In genomic region chr5:36489225-36489624, GRCm38 (mm10) we compare ENCODE assay signal across 10 mouse cellular contexts. TPM values are rescaled to one million over a fixed set of nuclear protein-coding genes. Genes with fewer than 3 reads are reported as not detected.
DNase-seq lines count a peak whose midpoint lies in the region; ATAC-seq lines count a peak whose summit lies in the region.
"Had no signal": no experiment of that assay in that cellular context is flagged by ENCODE, and none has a peak within 500 bp of the region (broad histone marks: within the 10 kb centered on the region; RNA-seq: fewer than 3 reads in every experiment).

No protein-coding gene starts in this region.

- no peak overlapping the region for H3K4me2 ChIP-seq in midbrain, embryonic 14.5 days (ENCODE audit: low read length)
- H3K4me2 ChIP-seq in midbrain, embryonic 16.5 days (ENCODE audit: low read length): no peak overlapping the region
- H3K4me2 ChIP-seq in embryonic facial prominence, embryonic 14.5 days (ENCODE audit: low read depth, low read length): no peak overlapping the region

- peaks cover 6% of the 10 kb centered on the region for H3K4me1 ChIP-seq in midbrain, embryonic 14.5 days (ENCODE audit: control insufficient read depth, insufficient read depth, low read length)
- H3K4me1 ChIP-seq in midbrain, embryonic 16.5 days (ENCODE audit: control insufficient read depth, insufficient read depth, low read length): peaks cover 7% of the 10 kb centered on the region
- H3K4me1 ChIP-seq in embryonic facial prominence, embryonic 14.5 days (ENCODE audit: control insufficient read depth, insufficient read depth, low read length): peaks cover 5% of the 10 kb centered on the region

- no peak overlapping the region for H3K4me3 ChIP-seq in midbrain, embryonic 14.5 days (replicated peaks; ENCODE audit: low read depth, low read length)
- H3K4me3 ChIP-seq in midbrain, embryonic 16.5 days (ENCODE audit: low read depth, low read length): no peak overlapping the region
- H3K4me3 ChIP-seq in embryonic facial prominence, embryonic 14.5 days (ENCODE audit: low read depth, low read length): no peak overlapping the region
- H3K4me3 ChIP-seq: erythroblast, embryonic 14.5 days had no signal

- H3K36me3 ChIP-seq in midbrain, embryonic 14.5 days (ENCODE audit: control insufficient read depth, insufficient read depth, low read length): peaks cover 34% of the 10 kb centered on the region
- peaks cover 20% of the 10 kb centered on the region for H3K36me3 ChIP-seq in midbrain, embryonic 16.5 days (ENCODE audit: control insufficient read depth, insufficient read depth, low read length)
- H3K36me3 ChIP-seq in embryonic facial prominence, embryonic 14.5 days (ENCODE audit: control insufficient read depth, insufficient read depth, low read length): peaks cover 30% of the 10 kb centered on the region

- DNase-seq in cerebellum, postnatal 10 days: peak; percentile 60 to 64
- DNase-seq in cerebellum, adult 9-10 months: no peak
- DNase-seq in midbrain, embryonic 14.5 days: peak; percentile 75
- DNase-seq in embryonic facial prominence, embryonic 14.5 days (ENCODE audit: low spot score): peak; percentile 30
- DNase-seq in urinary bladder, adult 2 months (ENCODE audit: low spot score): no peak

- no peak overlapping the region for H3K27ac ChIP-seq in midbrain, embryonic 14.5 days (replicated peaks; ENCODE audit: low read depth, low read length)
- H3K27ac ChIP-seq in midbrain, embryonic 16.5 days (ENCODE audit: low read length): no peak overlapping the region
- H3K27ac ChIP-seq in embryonic facial prominence, embryonic 14.5 days (replicated peaks; ENCODE audit: low read depth, low read length): no peak overlapping the region
- H3K27ac ChIP-seq: macrophage had no signal

- H3K9ac ChIP-seq in midbrain, embryonic 14.5 days (replicated peaks; ENCODE audit: low read length): no peak overlapping the region
- H3K9ac ChIP-seq in midbrain, embryonic 16.5 days (ENCODE audit: low read depth, low read length): no peak overlapping the region
- no peak overlapping the region for H3K9ac ChIP-seq in embryonic facial prominence, embryonic 14.5 days (ENCODE audit: low read depth, low read length)

- H3K27me3 ChIP-seq in midbrain, embryonic 14.5 days (ENCODE audit: control insufficient read depth, insufficient read depth, low read length): no peaks in the 10 kb centered on the region
- no peaks in the 10 kb centered on the region for H3K27me3 ChIP-seq in midbrain, embryonic 16.5 days (ENCODE audit: control insufficient read depth, insufficient read depth, low read depth, low read length)
- peaks cover 19% of the 10 kb centered on the region for H3K27me3 ChIP-seq in embryonic facial prominence, embryonic 14.5 days (replicated peaks; ENCODE audit: control insufficient read depth, insufficient read depth, low read length)

- 56% methylated on average over 2 of the region's 2 CpGs for WGBS in midbrain, embryonic 14.5 days
- WGBS in midbrain, embryonic 16.5 days: 54% methylated on average over 2 of the region's 2 CpGs
- 45% methylated on average over 2 of the region's 2 CpGs for WGBS in embryonic facial prominence, embryonic 14.5 days

- no peak for ATAC-seq in midbrain, embryonic 14.5 days (ENCODE audit: low FRiP score, low TSS enrichment)
- ATAC-seq in midbrain, embryonic 16.5 days: no peak
- ATAC-seq in embryonic facial prominence, embryonic 14.5 days (ENCODE audit: low read depth): no peak
- 0 out of 2 replicates have a peak, but pooled peaks have one; percentile 24 for ATAC-seq in megakaryocyte progenitor cell, adult 5-6 weeks (replicated peaks; ENCODE audit: poor library complexity)
- no peak for ATAC-seq in erythroblast, adult 5-6 weeks (replicated peaks; ENCODE audit: low FRiP score, poor library complexity, severe bottlenecking)

- H3K9me3 ChIP-seq in midbrain, embryonic 14.5 days (ENCODE audit: control insufficient read depth, low read length): no peaks in the 10 kb centered on the region
- H3K9me3 ChIP-seq in midbrain, embryonic 16.5 days (replicated peaks; ENCODE audit: control insufficient read depth, low read length, poor library complexity, severe bottlenecking): no peaks in the 10 kb centered on the region
- no peaks in the 10 kb centered on the region for H3K9me3 ChIP-seq in embryonic facial prominence, embryonic 14.5 days (ENCODE audit: control insufficient read depth, low read length)

RNA-seq across cellular contexts. Expression of gene Ccdc96, which starts 4.8 kb away (rescaled TPM):
- polyA plus RNA-seq in midbrain, embryonic 14.5 days (2014; fragmentation: Nextera tagmentation; extraction: Ambion mirVana): 3.0 and 3.1 TPM in 2 replicates
- polyA plus RNA-seq in midbrain, embryonic 16.5 days (2015; fragmentation: Nextera tagmentation; extraction: Ambion mirVana): 3.8 and 4.3 TPM in 2 replicates
- polyA plus RNA-seq in embryonic facial prominence, embryonic 14.5 days (2014; fragmentation: Nextera tagmentation; extraction: Ambion mirVana): 0.88 and 1.7 TPM in 2 replicates
- 0.02 and 0.05 TPM in 2 replicates for total RNA-seq in megakaryocyte progenitor cell, adult 5-6 weeks (2015)
- 0.25 TPM in 1 of 2 replicates, not detected in the other for total RNA-seq in megakaryocyte progenitor cell, adult 5-6 weeks (2017)
- 0.17 and 0.32 TPM in 2 replicates for polyA plus RNA-seq in urinary bladder, adult 2 months (2012; rRNA removed)
- not detected in 2 replicates for total RNA-seq in erythroblast, adult 5-6 weeks (2015; ENCODE audit: low replicate concordance)
- total RNA-seq in erythroblast, adult 5-6 weeks (2017; ENCODE audit: low replicate concordance): 0.84 TPM in 1 of 2 replicates, not detected in the other

RNA-seq across cellular contexts. Expression of gene Tada2b, which starts 5.1 kb away (rescaled TPM):
- 7.0 and 7.1 TPM in 2 replicates for polyA plus RNA-seq in midbrain, embryonic 14.5 days (2014; fragmentation: Nextera tagmentation; extraction: Ambion mirVana)
- polyA plus RNA-seq in midbrain, embryonic 16.5 days (2015; fragmentation: Nextera tagmentation; extraction: Ambion mirVana): 2.9 and 3.2 TPM in 2 replicates
- 4.0 and 4.2 TPM in 2 replicates for polyA plus RNA-seq in embryonic facial prominence, embryonic 14.5 days (2014; fragmentation: Nextera tagmentation; extraction: Ambion mirVana)
- 10.8 and 12.2 TPM in 2 replicates for total RNA-seq in megakaryocyte progenitor cell, adult 5-6 weeks (2015)
- total RNA-seq in megakaryocyte progenitor cell, adult 5-6 weeks (2017): 20.6 and 21.5 TPM in 2 replicates
- 12.6 and 14.3 TPM in 2 replicates for polyA plus RNA-seq in urinary bladder, adult 2 months (2012; rRNA removed)
- 4.8 and 6.5 TPM in 2 replicates for total RNA-seq in erythroblast, adult 5-6 weeks (2015; ENCODE audit: low replicate concordance)
- 2.3 and 9.6 TPM in 2 replicates for total RNA-seq in erythroblast, adult 5-6 weeks (2017; ENCODE audit: low replicate concordance)

RNA-seq across cellular contexts. Expression of gene Grpel1, which starts 24.4 kb away (rescaled TPM):
- polyA plus RNA-seq in midbrain, embryonic 14.5 days (2014; fragmentation: Nextera tagmentation; extraction: Ambion mirVana): 45.4 and 46.6 TPM in 2 replicates
- 41.3 and 42.9 TPM in 2 replicates for polyA plus RNA-seq in midbrain, embryonic 16.5 days (2015; fragmentation: Nextera tagmentation; extraction: Ambion mirVana)
- 49.0 and 52.7 TPM in 2 replicates for polyA plus RNA-seq in embryonic facial prominence, embryonic 14.5 days (2014; fragmentation: Nextera tagmentation; extraction: Ambion mirVana)
- 41.3 and 43.7 TPM in 2 replicates for total RNA-seq in megakaryocyte progenitor cell, adult 5-6 weeks (2015)
- 34.4 and 35.2 TPM in 2 replicates for total RNA-seq in megakaryocyte progenitor cell, adult 5-6 weeks (2017)
- 25.3 and 32.5 TPM in 2 replicates for polyA plus RNA-seq in urinary bladder, adult 2 months (2012; rRNA removed)
- 8.2 and 8.5 TPM in 2 replicates for total RNA-seq in erythroblast, adult 5-6 weeks (2015; ENCODE audit: low replicate concordance)
- 10.6 and 12.4 TPM in 2 replicates for total RNA-seq in erythroblast, adult 5-6 weeks (2017; ENCODE audit: low replicate concordance)

Comparison
In these comparisons a context has a peak if more than half of its experiments do, and no peak if none do; other contexts are left out.
1. DNase-seq: peak in cerebellum, postnatal 10 days (2 of 2), midbrain, embryonic 14.5 days (single experiment) and embryonic facial prominence, embryonic 14.5 days (single experiment); none in cerebellum, adult 9-10 months (single experiment) and urinary bladder, adult 2 months (single experiment).